Mouse (Mus musculus): ENCODE results near the gene Mreg. TPM values are rescaled to one million over a fixed set of nuclear protein-coding genes. Genes with fewer than 3 reads are reported as not detected.

Gene Mreg
- 2.1 and 3.4 TPM in 2 replicates for polyA plus RNA-seq (2012; rRNA removed)

DNA sequence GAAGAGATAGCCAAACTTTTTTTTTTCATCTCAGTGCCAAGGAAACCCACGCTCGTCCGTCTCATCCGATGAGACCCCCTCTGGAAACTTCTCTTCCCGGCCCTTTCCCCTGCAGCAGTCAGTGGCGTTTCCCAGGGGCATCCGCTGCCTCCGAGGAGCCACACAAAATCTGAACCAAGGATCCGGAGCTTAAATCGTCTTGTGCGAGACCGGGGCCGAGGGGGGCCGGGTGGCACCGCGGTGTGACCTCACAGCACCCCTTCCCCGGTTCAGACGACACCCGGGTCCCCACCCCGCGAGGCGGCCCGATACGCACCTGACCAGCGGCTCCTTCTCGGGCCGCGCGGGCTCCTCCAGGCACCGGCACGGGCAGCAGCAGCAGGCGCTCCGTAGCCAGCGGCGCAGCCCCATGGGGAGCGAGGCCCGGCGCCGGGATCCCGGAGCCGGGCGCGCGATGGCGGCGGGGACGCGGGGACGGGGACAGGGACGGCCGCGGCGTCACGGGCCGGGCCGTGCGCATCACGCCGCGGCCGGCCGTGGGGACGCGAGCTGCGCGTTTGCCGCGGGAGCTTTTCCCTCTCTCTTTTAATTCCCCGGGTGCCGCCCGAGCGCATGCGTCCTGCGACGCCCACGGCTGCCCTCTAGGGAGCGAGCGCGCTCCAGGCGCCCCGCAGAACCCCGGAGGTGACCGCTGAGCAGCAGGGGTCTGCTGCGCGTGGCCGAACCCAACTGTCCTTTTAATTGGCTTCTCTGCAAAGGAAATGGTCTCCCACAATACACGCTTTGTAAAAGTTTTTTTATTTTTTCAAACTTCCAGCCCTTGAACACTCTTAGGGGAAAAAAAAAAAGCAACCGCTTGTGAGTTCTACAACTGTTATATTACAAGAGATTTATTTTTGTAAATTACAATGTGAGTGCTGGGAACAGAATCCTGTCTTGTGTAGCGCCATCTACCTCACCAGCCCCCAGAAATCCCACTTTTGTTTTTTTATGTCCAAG, at the start of gene Mreg:
Mreg (minus strand) TSS at position 607 of the 999 bp plus-strand sequence.

Other genes starting within 250 kb of the Mreg start
- gene Pecr, start 72.0 kb upstream of the Mreg start, polyA plus RNA-seq (2012; rRNA removed): 25.0 and 26.7 TPM in 2 replicates
- gene Tmem169, start 72.1 kb upstream of the Mreg start, polyA plus RNA-seq (2012; rRNA removed): 0.51 and 0.56 TPM in 2 replicates
- 9.1 and 10.3 TPM in 2 replicates for gene Xrcc5, start 95.1 kb upstream of the Mreg start, polyA plus RNA-seq (2012; rRNA removed)

Measured in liver, embryonic 14 days (tissue).